Mouse (Mus musculus) testis, adult 2 months (tissue): ENCODE results near the gene Kcnmb2. TPM values are rescaled to one million over a fixed set of nuclear protein-coding genes. Genes with fewer than 3 reads are reported as not detected.

Experiments used
- H3K27ac ChIP-seq: fragments of 200-500 bp; 2 replicates; pipeline ENCODE4 v1.5.1; 2012; ENCODE audit warnings: low read depth, low read length; ENCODE audit not compliant: control insufficient read depth, insufficient read depth
- H3K27me3 ChIP-seq: fragments of 200-500 bp; 2 replicates; pipeline ENCODE4 v1.6.1; 2012; ENCODE audit warnings: mild to moderate bottlenecking, low read length, moderate library complexity; ENCODE audit not compliant: control insufficient read depth, insufficient read depth
- H3K36me3 ChIP-seq: fragments of 200-500 bp; 2 replicates; pipeline ENCODE4 v1.6.1; 2012; ENCODE audit warnings: mild to moderate bottlenecking, low read length; ENCODE audit not compliant: control insufficient read depth, insufficient read depth
- H3K4me1 ChIP-seq: fragments of 200-500 bp; 2 replicates; pipeline ENCODE4 v1.6.1; 2012; ENCODE audit warnings: low read length; ENCODE audit not compliant: control insufficient read depth, insufficient read depth
- H3K4me3 ChIP-seq: fragments of 200-500 bp; 2 replicates; pipeline ENCODE4 v1.5.1; 2012; ENCODE audit warnings: low read depth, mild to moderate bottlenecking, low read length, moderate library complexity, mixed read lengths; ENCODE audit not compliant: control insufficient read depth
- CTCF ChIP-seq: fragments of 200-500 bp; IDR thresholded peaks from 2 replicates; pipeline ENCODE4 v1.5.1; 2012; ENCODE audit warnings: low read depth, mild to moderate bottlenecking, inconsistent platforms, low read length, moderate library complexity; ENCODE audit not compliant: control insufficient read depth, insufficient read depth, insufficient replicate concordance
- POLR2A ChIP-seq: fragments of 200-500 bp; IDR thresholded peaks from 2 replicates; pipeline ENCODE4 v1.6.1; 2012; ENCODE audit warnings: low read depth, mild to moderate bottlenecking, inconsistent platforms, low read length, moderate library complexity; ENCODE audit not compliant: control insufficient read depth
- polyA plus RNA-seq: library from polyadenylated mRNA; depleted of rRNA; stranded (reverse); fragments of >200 nt; gene quantifications from 2 replicates; pipeline ENCODE4 v1.2.3, GENCODE M21; 2012

Kcnmb2 gene
- polyA plus RNA-seq, 1 experiment, result 0.10 TPM

DNA sequence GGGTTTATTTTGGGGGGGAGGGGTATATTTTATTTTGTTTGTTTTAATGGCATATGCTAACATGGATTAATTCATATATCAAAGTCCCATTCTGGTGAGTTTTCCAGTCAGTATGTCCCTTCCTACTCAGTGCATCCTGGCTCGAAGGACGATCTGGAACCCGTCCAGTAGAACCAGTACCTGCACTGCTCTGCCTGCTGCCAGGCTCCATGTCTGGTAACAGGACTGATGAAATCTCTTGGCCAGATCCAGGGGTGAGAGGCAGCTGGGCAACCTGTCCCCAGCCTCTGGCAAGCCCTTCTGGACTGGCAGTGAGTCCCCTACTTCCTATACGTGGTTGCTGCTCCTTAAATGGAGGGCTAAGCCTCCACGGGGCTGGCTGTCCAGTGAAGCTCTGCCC, 57.5 kb downstream of the Kcnmb2 start:
- Histone ChIP-seq H3K36me3 (no peaks in the 10 kb centered on the region), H3K4me1 (no peaks in the 10 kb centered on the region), H3K27ac (no peak overlapping the region), H3K4me3 (no peak overlapping the region), H3K27me3 (no peaks in the 10 kb centered on the region)
- TF ChIP-seq CTCF, result no peak

DNA sequence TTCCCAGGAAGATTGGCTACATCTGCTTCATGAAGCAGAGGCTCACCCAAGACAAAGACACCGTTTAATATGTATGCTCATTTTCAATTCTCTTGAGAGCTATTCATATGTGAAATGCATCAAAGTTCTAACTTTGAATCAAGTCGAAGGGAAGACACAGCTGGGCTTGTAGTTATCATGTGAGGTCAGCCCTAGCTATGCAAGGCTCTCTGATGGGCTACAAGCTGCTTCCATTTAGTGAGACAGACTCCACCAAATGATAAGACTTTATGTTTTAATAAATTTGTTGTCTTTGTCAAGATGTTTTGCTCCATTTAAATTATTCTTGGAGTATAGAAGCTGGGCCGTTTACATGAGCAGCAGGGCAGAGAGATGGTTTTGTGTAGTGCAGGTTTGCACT, 58.9 kb downstream of the Kcnmb2 start:
- H3K27ac ChIP-seq, result no peak overlapping the region
- no peaks in the 10 kb centered on the region for H3K27me3 ChIP-seq
- no peak overlapping the region for H3K4me3 ChIP-seq
- no peaks in the 10 kb centered on the region for H3K36me3 ChIP-seq
- no peaks in the 10 kb centered on the region for H3K4me1 ChIP-seq
- no peak for TF ChIP-seq CTCF
- no peak for TF ChIP-seq POLR2A

DNA sequence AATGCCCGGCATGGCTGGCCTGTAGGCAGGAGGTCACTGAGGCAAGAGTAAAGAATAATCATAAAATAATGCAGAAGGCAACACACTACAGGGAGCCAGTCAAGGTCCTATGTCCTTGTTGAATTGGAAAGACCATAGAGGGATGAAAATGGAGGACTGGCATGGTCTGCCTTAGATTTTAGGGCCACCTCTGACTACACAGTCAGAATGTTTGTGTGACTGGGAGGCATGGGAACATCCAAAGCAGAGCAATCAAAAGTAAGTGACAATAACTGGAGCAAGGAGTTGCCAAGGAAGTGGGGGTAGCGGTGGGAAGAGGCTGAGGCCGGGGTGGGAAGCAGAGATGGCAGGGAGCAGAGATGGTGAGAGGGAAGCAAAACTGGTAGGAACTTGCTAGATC, 60.8 kb downstream of the Kcnmb2 start:
- H3K4me1 ChIP-seq, result 0 out of 2 replicates have a peak, but pooled peaks cover 2% of the 10 kb centered on the region
- TF ChIP-seq CTCF (no peak), POLR2A (no peak)
- no peak overlapping the region for H3K4me3 ChIP-seq
- H3K27ac ChIP-seq, result no peak overlapping the region
- H3K27me3 ChIP-seq, result no peaks in the 10 kb centered on the region
- no peaks in the 10 kb centered on the region for H3K36me3 ChIP-seq

DNA sequence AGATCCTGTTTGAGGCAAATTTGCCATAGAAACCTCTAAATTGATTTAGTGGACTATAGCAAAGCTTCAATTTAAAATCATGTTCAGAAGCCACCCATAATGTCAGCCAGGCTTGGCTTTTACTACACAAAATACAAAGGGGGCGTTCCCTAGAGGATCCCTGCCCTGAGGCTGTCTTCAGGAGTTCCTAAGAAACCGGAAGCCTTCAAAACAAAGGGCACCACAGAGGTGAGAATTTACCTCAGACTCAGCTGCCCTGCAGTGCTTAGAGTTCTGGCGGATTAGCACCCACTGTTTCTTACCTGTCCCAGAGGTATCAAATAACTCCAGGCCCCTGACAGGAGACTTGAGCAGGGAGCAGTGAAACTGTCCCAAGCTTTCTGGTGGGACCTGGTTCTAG, 77.4 kb downstream of the Kcnmb2 start:
- no peaks in the 10 kb centered on the region for H3K27me3 ChIP-seq
- no peaks in the 10 kb centered on the region for H3K4me1 ChIP-seq
- no peak overlapping the region for H3K4me3 ChIP-seq
- H3K27ac ChIP-seq, result no peak overlapping the region
- H3K36me3 ChIP-seq, result no peaks in the 10 kb centered on the region
- TF ChIP-seq CTCF (no peak), POLR2A (no peak)

DNA sequence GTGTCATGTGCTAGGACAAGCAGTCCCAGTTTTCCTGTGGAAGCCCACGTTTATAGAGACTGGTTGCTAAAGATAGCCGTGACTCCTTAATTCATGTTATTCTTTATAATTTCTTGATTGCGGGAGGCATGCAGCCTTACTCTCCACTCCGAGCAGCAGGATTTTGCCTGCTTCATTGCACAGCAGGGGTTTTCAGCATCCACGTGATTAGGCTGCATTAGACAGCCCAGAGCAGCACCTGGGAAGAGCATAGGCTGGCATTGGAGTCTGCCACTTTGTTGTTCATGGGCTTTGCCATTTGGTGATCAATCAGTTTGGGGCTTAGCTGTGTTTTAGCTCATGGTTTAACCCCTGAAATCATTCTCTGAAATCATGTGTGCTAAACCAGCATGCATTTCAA, 80.1 kb downstream of the Kcnmb2 start:
- H3K27ac ChIP-seq, result no peak overlapping the region
- TF ChIP-seq CTCF (no peak), POLR2A (no peak)
- H3K36me3 ChIP-seq, result no peaks in the 10 kb centered on the region
- no peaks in the 10 kb centered on the region for H3K4me1 ChIP-seq
- H3K4me3 ChIP-seq, result no peak overlapping the region
- no peaks in the 10 kb centered on the region for H3K27me3 ChIP-seq

DNA sequence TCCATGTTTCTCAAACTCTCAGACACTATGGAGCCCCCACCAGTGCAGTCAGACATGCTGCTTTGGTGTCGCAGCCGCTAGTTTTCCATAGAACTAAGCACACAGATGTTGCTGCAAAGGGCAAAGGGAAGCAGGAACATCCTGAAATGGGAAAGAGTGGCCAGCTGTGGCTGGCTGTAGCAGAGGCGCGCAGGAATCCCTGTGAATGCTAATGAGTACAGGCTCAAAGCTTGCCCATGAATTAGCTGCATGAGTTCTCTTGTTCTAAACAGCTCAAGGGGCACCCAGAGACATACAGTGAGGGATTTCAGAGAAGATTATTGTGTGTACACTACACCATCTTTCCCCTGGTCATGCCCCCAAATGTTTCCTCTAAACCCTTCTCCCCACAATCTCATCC, 82.8 kb downstream of the Kcnmb2 start:
- Histone ChIP-seq H3K4me3 (no peak overlapping the region), H3K36me3 (no peaks in the 10 kb centered on the region)
- no peak for TF ChIP-seq POLR2A
- TF ChIP-seq CTCF, result no peak

DNA sequence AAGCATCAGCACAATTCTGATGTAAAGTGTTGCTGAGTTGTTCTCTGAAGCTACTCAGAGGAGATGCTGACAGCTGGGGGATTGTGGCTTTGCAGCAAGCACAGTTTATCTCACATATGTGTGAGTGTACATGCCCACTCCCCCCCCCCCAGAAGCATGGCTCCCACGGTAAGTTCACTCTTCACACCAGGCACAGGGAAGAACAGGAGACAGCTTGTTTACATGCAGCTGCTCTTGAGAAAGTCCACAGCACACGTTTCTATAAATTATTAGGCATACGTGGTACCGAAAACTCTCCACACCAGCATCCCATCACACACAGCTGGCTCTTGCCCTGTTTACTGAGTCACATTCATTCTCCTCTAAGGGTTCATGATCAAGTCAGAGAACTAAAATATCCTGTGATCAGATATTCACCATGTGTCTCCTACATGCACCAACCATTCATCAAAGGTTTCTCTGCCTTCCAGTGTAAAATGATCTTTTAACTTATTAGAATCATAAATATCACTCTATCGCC, 89.3 kb downstream of the Kcnmb2 start:
- H3K4me1 ChIP-seq, result no peaks in the 10 kb centered on the region
- H3K36me3 ChIP-seq, result no peaks in the 10 kb centered on the region
- no peak overlapping the region for H3K27ac ChIP-seq
- no peak overlapping the region for H3K4me3 ChIP-seq
- no peaks in the 10 kb centered on the region for H3K27me3 ChIP-seq
- TF ChIP-seq POLR2A (no peak), CTCF (no peak)

More for the DNA sequence above, 82.8 kb downstream of the Kcnmb2 start:
- Histone ChIP-seq H3K27me3 (no peaks in the 10 kb centered on the region), H3K27ac (no peak overlapping the region), H3K4me1 (no peaks in the 10 kb centered on the region)

DNA sequence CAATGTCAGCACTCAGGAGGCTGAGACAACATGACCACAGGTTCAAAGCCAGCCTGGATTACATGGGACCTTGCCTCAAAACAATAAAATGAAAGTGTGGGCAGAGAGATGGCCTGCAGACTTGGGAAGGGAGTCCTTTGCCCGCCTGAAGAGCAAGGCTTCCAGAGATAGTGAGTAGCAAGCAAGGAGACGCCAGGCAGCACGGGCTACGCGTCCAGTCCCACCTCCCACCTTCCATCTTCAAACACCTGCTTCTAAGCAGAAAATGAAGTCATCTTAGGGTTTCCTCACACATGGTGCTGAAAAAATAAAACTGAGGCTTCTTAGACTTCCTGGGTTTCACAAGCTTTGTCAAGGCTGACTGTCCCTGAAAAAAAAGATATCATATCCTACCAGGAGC, 109.3 kb downstream of the Kcnmb2 start:
- Histone ChIP-seq H3K4me1 (no peaks in the 10 kb centered on the region), H3K27me3 (no peaks in the 10 kb centered on the region), H3K27ac (no peak overlapping the region), H3K4me3 (no peak overlapping the region), H3K36me3 (no peaks in the 10 kb centered on the region)
- TF ChIP-seq CTCF (no peak), POLR2A (no peak)
